Mouse (Mus musculus): ENCODE data around the gene Lsm10. TPM values are rescaled to one million over a fixed set of nuclear protein-coding genes. Genes with fewer than 3 reads are reported as not detected.

Gene Lsm10
- total and polyA plus RNA-seq, 3 experiments: 35.0 to 49.6 TPM; not detected in 1

- Histone ChIP-seq H3K4me1 (ENCODE audit: control insufficient read depth in 1 of 2, insufficient read depth in 2 of 2, low read length in 2 of 2) (no peaks in the 10 kb centered on the region), H3K9me3 (replicated peaks; ENCODE audit: insufficient read depth, low read length) (no peaks in the 10 kb centered on the region), H3K9ac (ENCODE audit: control insufficient read depth, low read depth, low read length, poor library complexity, severe bottlenecking) (no peak overlapping the region), H3K27ac (ENCODE audit: control insufficient read depth, low read depth, low read length) (no peak overlapping the region), H3K79me2 (ENCODE audit: control insufficient read depth, insufficient read depth, low read length, poor library complexity) (no peaks in the 10 kb centered on the region), H3K4me3 (ENCODE audit: control insufficient read depth in 1 of 2, insufficient read depth in 1 of 2, low read depth in 2 of 2, low read length in 2 of 2) (no peak overlapping the region), H3K36me3 (ENCODE audit: control insufficient read depth in 1 of 2, insufficient read depth in 2 of 2, low read length in 2 of 2) (peaks cover 0 to under 1% of the 10 kb centered on the region in 2 experiments; a peak in 1 of 4 replicates), H3K27me3 (ENCODE audit: control insufficient read depth in 1 of 2, insufficient read depth in 2 of 2, low read length in 2 of 2) (no peaks in the 10 kb centered on the region)
- TF ChIP-seq POLR2AphosphoS2 (IDR thresholded peaks at IDR 0.05; ENCODE audit: low read length) (no peak), POLR2AphosphoS5 (IDR thresholded peaks at IDR 0.05; ENCODE audit: borderline replicate concordance, low read depth, low read length) (no peak), ZMIZ1 (IDR thresholded peaks at IDR 0.05; ENCODE audit: low read depth, low read length) (no peak), UBTF (IDR thresholded peaks at IDR 0.05; ENCODE audit: borderline replicate concordance, insufficient read depth, low read depth, low read length) (no peak), CHD1 (IDR thresholded peaks at IDR 0.05; ENCODE audit: low read depth, low read length) (no peak), MXI1 (IDR thresholded peaks at IDR 0.05; ENCODE audit: low read depth, low read length) (no peak), TBP (IDR thresholded peaks at IDR 0.05; ENCODE audit: low read depth, low read length) (no peak), ETS1 (IDR thresholded peaks at IDR 0.05; ENCODE audit: low read depth, low read length) (no peak), MAZ (IDR thresholded peaks at IDR 0.05; ENCODE audit: low read depth, low read length) (no peak)
- DNase-seq (ENCODE audit: low read depth, low spot score): no peak
These were observed 44.6 kb downstream of the Lsm10 start for GRCm38 (mm10) chr4:126141021-126141420.

GRCm38 (mm10) chr4:126145396-126145795 lies 49.0 kb downstream of the Lsm10 start:
- Histone ChIP-seq H3K27ac (ENCODE audit: control insufficient read depth, low read depth, low read length) (no peak overlapping the region), H3K9ac (ENCODE audit: control insufficient read depth, low read depth, low read length, poor library complexity, severe bottlenecking) (no peak overlapping the region), H3K79me2 (ENCODE audit: control insufficient read depth, insufficient read depth, low read length, poor library complexity) (no peaks in the 10 kb centered on the region), H3K4me3 (ENCODE audit: control insufficient read depth in 1 of 2, insufficient read depth in 1 of 2, low read depth in 2 of 2, low read length in 2 of 2) (no peak overlapping the region), H3K27me3 (ENCODE audit: control insufficient read depth in 1 of 2, insufficient read depth in 2 of 2, low read length in 2 of 2) (no peaks in the 10 kb centered on the region), H3K9me3 (replicated peaks; ENCODE audit: insufficient read depth, low read length) (no peaks in the 10 kb centered on the region), H3K4me1 (ENCODE audit: control insufficient read depth in 1 of 2, insufficient read depth in 2 of 2, low read length in 2 of 2) (peaks cover 0 to 7% of the 10 kb centered on the region in 2 experiments; a peak in 2 of 4 replicates), H3K36me3 (ENCODE audit: control insufficient read depth in 1 of 2, insufficient read depth in 2 of 2, low read length in 2 of 2) (no peaks in the 10 kb centered on the region)
- no peak for DNase-seq (ENCODE audit: low read depth, low spot score)
- no peak for TF ChIP-seq SIN3A (IDR thresholded peaks at IDR 0.05; ENCODE audit: low read length)
- no peak for TF ChIP-seq MXI1 (IDR thresholded peaks at IDR 0.05; ENCODE audit: low read depth, low read length)
- no peak for TF ChIP-seq GATA1 (IDR thresholded peaks at IDR 0.05; ENCODE audit: low read depth, low read length)
- no peak for TF ChIP-seq ZMIZ1 (IDR thresholded peaks at IDR 0.05; ENCODE audit: low read depth, low read length)
- TF ChIP-seq RCOR1 (IDR thresholded peaks at IDR 0.05; ENCODE audit: low read depth, low read length): no peak
- no peak for TF ChIP-seq TBP (IDR thresholded peaks at IDR 0.05; ENCODE audit: low read depth, low read length)
- no peak for TF ChIP-seq MAFK (IDR thresholded peaks at IDR 0.05; ENCODE audit: borderline replicate concordance, low read depth, low read length)
- TF ChIP-seq ZKSCAN1 (IDR thresholded peaks at IDR 0.05; ENCODE audit: low read depth, low read length): no peak
- TF ChIP-seq USF1 (IDR thresholded peaks at IDR 0.05; ENCODE audit: low read depth, low read length): no peak
